Comparison of ENCODE assay signal across 28 mouse cellular contexts in the genomic region with DNA sequence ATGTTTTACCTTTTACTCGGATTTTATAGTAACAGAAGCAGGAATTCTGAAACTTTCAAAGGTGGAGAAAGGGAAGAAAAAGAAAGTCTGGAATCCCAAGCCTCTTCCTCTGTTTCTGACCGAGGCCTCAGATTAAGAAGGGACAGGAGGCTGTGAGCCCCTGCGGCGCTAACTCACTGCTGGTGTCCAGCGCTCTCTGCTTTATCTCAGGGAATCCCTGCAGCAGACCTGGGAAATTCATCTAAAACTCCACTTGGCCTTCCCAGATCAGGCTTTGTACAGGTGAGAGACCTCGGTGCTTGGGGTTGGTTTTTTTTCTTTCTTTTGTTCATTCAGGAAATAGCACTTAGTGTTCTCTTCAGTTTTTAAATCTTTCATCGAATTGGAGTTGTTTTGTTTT. TPM values are rescaled to one million over a fixed set of nuclear protein-coding genes. Genes with fewer than 3 reads are reported as not detected.
DNase-seq lines count a peak whose midpoint lies in the region; ATAC-seq lines count a peak whose summit lies in the region.
"Had no signal": no experiment of that assay in that cellular context is flagged by ENCODE, and none has a peak within 500 bp of the region (broad histone marks: within the 10 kb centered on the region; RNA-seq: fewer than 3 reads in every experiment).

No protein-coding gene starts in this region.

- H3K4me3 ChIP-seq in embryonic facial prominence, embryonic 12.5 days = no peak overlapping the region
- H3K4me3 ChIP-seq in embryonic facial prominence, embryonic 10.5 days = no peak overlapping the region
- H3K4me3 ChIP-seq in heart, embryonic 10.5 days = no peak overlapping the region
- no peak overlapping the region for H3K4me3 ChIP-seq in heart, embryonic 13.5 days
- no peak overlapping the region for H3K4me3 ChIP-seq in heart, embryonic 16.5 days (ENCODE audit: low read length)
- H3K4me3 ChIP-seq: embryonic facial prominence, embryonic 15.5 days; forebrain, embryonic 12.5 days had no signal

- intact Hi-C loops in heart, postnatal 25 days (cut with DNase I) = no loop called here
- intact Hi-C loops in heart, postnatal 36 days (cut with DNase I) = no loop called here
- intact Hi-C loops in heart, postnatal 10 days (cut with DNase I) = no loop called here

- H3K27ac ChIP-seq in embryonic facial prominence, embryonic 12.5 days = peak overlapping the region; percentile 60
- no peak overlapping the region for H3K27ac ChIP-seq in embryonic facial prominence, embryonic 10.5 days (replicated peaks)
- peak overlapping the region; percentile 69 for H3K27ac ChIP-seq in heart, embryonic 10.5 days
- H3K27ac ChIP-seq in heart, embryonic 13.5 days (replicated peaks) = 0 out of 2 replicates have a peak overlapping the region, but pooled peaks have one; percentile 26
- no peak overlapping the region for H3K27ac ChIP-seq in heart, embryonic 16.5 days (ENCODE audit: low read length)
- H3K27ac ChIP-seq: embryonic facial prominence, embryonic 15.5 days; forebrain, embryonic 12.5 days; hindbrain, embryonic 14.5 days; hindbrain, postnatal 0 days had no signal

- H3K27me3 ChIP-seq in embryonic facial prominence, embryonic 12.5 days = no peaks in the 10 kb centered on the region
- H3K27me3 ChIP-seq in embryonic facial prominence, embryonic 10.5 days (replicated peaks; ENCODE audit: low read depth, poor library complexity, severe bottlenecking) = no peaks in the 10 kb centered on the region
- no peaks in the 10 kb centered on the region for H3K27me3 ChIP-seq in heart, embryonic 10.5 days (ENCODE audit: insufficient read depth, poor library complexity, severe bottlenecking)
- H3K27me3 ChIP-seq in heart, embryonic 13.5 days (replicated peaks) = no peaks in the 10 kb centered on the region
- H3K27me3 ChIP-seq in heart, embryonic 16.5 days (ENCODE audit: control insufficient read depth, insufficient read depth, low read length) = no peaks in the 10 kb centered on the region
- H3K27me3 ChIP-seq: CH12.LX; embryonic facial prominence, embryonic 15.5 days; forebrain, embryonic 12.5 days; Patski had no signal

- peaks cover 14% of the 10 kb centered on the region for H3K4me1 ChIP-seq in embryonic facial prominence, embryonic 12.5 days
- H3K4me1 ChIP-seq in embryonic facial prominence, embryonic 10.5 days = peaks cover 11% of the 10 kb centered on the region
- peaks cover 37% of the 10 kb centered on the region for H3K4me1 ChIP-seq in heart, embryonic 10.5 days
- peaks cover 63% of the 10 kb centered on the region for H3K4me1 ChIP-seq in heart, embryonic 13.5 days
- H3K4me1 ChIP-seq in heart, embryonic 16.5 days (ENCODE audit: control insufficient read depth, insufficient read depth, low read length) = peaks cover 33% of the 10 kb centered on the region
- H3K4me1 ChIP-seq: forebrain, embryonic 12.5 days had no signal

- H3K9me3 ChIP-seq in embryonic facial prominence, embryonic 12.5 days = no peaks in the 10 kb centered on the region
- H3K9me3 ChIP-seq in embryonic facial prominence, embryonic 10.5 days = no peaks in the 10 kb centered on the region
- H3K9me3 ChIP-seq in heart, embryonic 10.5 days = no peaks in the 10 kb centered on the region
- no peaks in the 10 kb centered on the region for H3K9me3 ChIP-seq in heart, embryonic 13.5 days
- H3K9me3 ChIP-seq in heart, embryonic 16.5 days (replicated peaks; ENCODE audit: control insufficient read depth, low read length) = no peaks in the 10 kb centered on the region
- H3K9me3 ChIP-seq: embryonic facial prominence, embryonic 15.5 days; forebrain, embryonic 12.5 days; G1E had no signal

- 29% methylated on average over 7 of the region's 7 CpGs for WGBS in embryonic facial prominence, embryonic 12.5 days
- 29% methylated on average over 7 of the region's 7 CpGs for WGBS in embryonic facial prominence, embryonic 10.5 days
- 25% methylated on average over 7 of the region's 7 CpGs for WGBS in heart, embryonic 10.5 days
- 35% methylated on average over 7 of the region's 7 CpGs for WGBS in heart, embryonic 13.5 days
- 38% methylated on average over 7 of the region's 7 CpGs for WGBS in heart, embryonic 16.5 days

- ATAC-seq in embryonic facial prominence, embryonic 12.5 days (ENCODE audit: insufficient number of reproducible peaks, insufficient read depth, low FRiP score, low TSS enrichment) = no peak
- ATAC-seq in heart, embryonic 13.5 days (ENCODE audit: extremely low read depth, insufficient number of reproducible peaks, low FRiP score, low TSS enrichment) = no peak
- no peak for ATAC-seq in heart, embryonic 16.5 days (replicated peaks; ENCODE audit: extremely low read depth, insufficient read depth, low FRiP score)
- ATAC-seq: forebrain, embryonic 16.5 days; hindbrain, postnatal 0 days; inflammation-experienced regulatory T-cells, adult 6 months; intestine, embryonic 16.5 days; Patski had no signal

- no peak for DNase-seq in embryonic facial prominence, embryonic 10.5 days (ENCODE audit: low spot score)
- DNase-seq in heart, embryonic 10.5 days (ENCODE audit: low spot score) = no peak
- DNase-seq in heart, postnatal 25 days (ENCODE audit: low spot score) = no peak
- no peak for DNase-seq in heart, postnatal 36 days
- no peak for DNase-seq in heart, postnatal 10 days
- DNase-seq: adrenal gland, postnatal 10 days; adrenal gland, postnatal 36 days; B cell, adult 2 months; cerebellum, adult 8-10 months; embryo, embryonic 11 days; gastrocnemius, postnatal 10 days; gastrocnemius, postnatal 36 days; kidney, adult 18-20 months; kidney, adult 9 months; kidney, postnatal 14 days had no signal

- H3K4me2 ChIP-seq in embryonic facial prominence, embryonic 12.5 days (replicated peaks) = no peak overlapping the region
- peak overlapping the region; percentile 13; the same call in 1 of the 2 replicates for H3K4me2 ChIP-seq in heart, embryonic 13.5 days
- H3K4me2 ChIP-seq in heart, embryonic 16.5 days (ENCODE audit: low read depth, low read length) = no peak overlapping the region
- H3K4me2 ChIP-seq: embryonic facial prominence, embryonic 15.5 days; forebrain, embryonic 12.5 days; hindbrain, embryonic 14.5 days had no signal

- no peaks in the 10 kb centered on the region for H3K36me3 ChIP-seq in embryonic facial prominence, embryonic 12.5 days
- peaks cover 3% of the 10 kb centered on the region; the same call in 1 of the 2 replicates for H3K36me3 ChIP-seq in embryonic facial prominence, embryonic 10.5 days (replicated peaks)
- peaks cover 10% of the 10 kb centered on the region; the same call in 1 of the 2 replicates for H3K36me3 ChIP-seq in heart, embryonic 10.5 days
- H3K36me3 ChIP-seq in heart, embryonic 13.5 days = peaks cover 14% of the 10 kb centered on the region; the same call in 1 of the 2 replicates
- 0 out of 2 replicates have a peak, but pooled peaks cover 2% of the 10 kb centered on the region for H3K36me3 ChIP-seq in heart, embryonic 16.5 days (ENCODE audit: control insufficient read depth, insufficient read depth)
- H3K36me3 ChIP-seq: embryonic facial prominence, embryonic 15.5 days; forebrain, embryonic 12.5 days had no signal

- H3K9ac ChIP-seq in embryonic facial prominence, embryonic 12.5 days = no peak overlapping the region
- H3K9ac ChIP-seq in heart, embryonic 13.5 days = peak overlapping the region; percentile 17; the same call in 1 of the 2 replicates
- peak overlapping the region; percentile 43; the same call in 1 of the 2 replicates for H3K9ac ChIP-seq in heart, embryonic 16.5 days (ENCODE audit: low read length)
- H3K9ac ChIP-seq: embryonic facial prominence, embryonic 15.5 days; forebrain, embryonic 12.5 days; hindbrain, embryonic 14.5 days had no signal

RNA-seq across cellular contexts. Expression of gene Add3, which starts 19.1 kb away (rescaled TPM):
- polyA plus RNA-seq in embryonic facial prominence, embryonic 12.5 days (2016; fragmentation: Nextera tagmentation; extraction: Ambion mirVana) = 83.4 and 90.5 TPM in 2 replicates
- polyA plus RNA-seq in embryonic facial prominence, embryonic 10.5 days (2016; fragmentation: Nextera tagmentation; extraction: Ambion mirVana) = 61.7 and 67.2 TPM in 2 replicates
- polyA plus RNA-seq in heart, embryonic 10.5 days (2016; fragmentation: Nextera tagmentation; extraction: Ambion mirVana) = 128 and 173 TPM in 2 replicates
- total RNA-seq in heart, postnatal 25 days (2021) = 10 to 100 TPM; 50.2 to 53.3 TPM
- polyA plus RNA-seq in heart, embryonic 13.5 days (2015; fragmentation: Nextera tagmentation; extraction: Ambion mirVana) = 120 and 121 TPM in 2 replicates
- total RNA-seq in heart, postnatal 36 days (2021) = 10 to 100 TPM; 45.2 to 48.6 TPM
- polyA plus RNA-seq in heart, embryonic 16.5 days (2015; fragmentation: Nextera tagmentation; extraction: Ambion mirVana) = 107 and 109 TPM in 2 replicates
- 10 to 100 TPM; 79.2 to 83.7 TPM for total RNA-seq in heart, postnatal 10 days (2021)

Comparison
In these comparisons a context has a peak if more than half of its experiments do, and no peak if none do; other contexts are left out.
1. H3K27ac ChIP-seq: peak in embryonic facial prominence, embryonic 12.5 days (single experiment), heart, embryonic 10.5 days (single experiment) and heart, embryonic 13.5 days (single experiment); none in embryonic facial prominence, embryonic 10.5 days (single experiment) and heart, embryonic 16.5 days (single experiment).